Mouse (Mus musculus) liver, postnatal 0 days (tissue): Measurements from ENCODE around the gene Gm20441.

Experiments used
- CTCF ChIP-seq: sonication (generic); IDR thresholded peaks from 2 replicates; pipeline ENCODE4 v1.5.1; 2016; ENCODE audit warnings: antibody characterized with exemption, low read depth
- EP300 ChIP-seq: IDR thresholded peaks from 2 replicates; pipeline ENCODE4 v1.6.1; 2016; ENCODE audit warnings: antibody characterized with exemption, low read depth, mild to moderate bottlenecking

GRCm38 (mm10) chr10:75830275-75830670 lies 49.5 kb upstream of the Gm20441 start:
- TF ChIP-seq CTCF (no peak), EP300 (no peak)
